Mouse (Mus musculus) cerebellum, adult 2 months (tissue): ENCODE results near the gene Skint6. TPM values are rescaled to one million over a fixed set of nuclear protein-coding genes. Genes with fewer than 3 reads are reported as not detected.

Source experiments
- DNase-seq, 2 experiments: peaks; one replicate each; pipeline ENCODE4 v3.0.0; 2021
- H3K27ac ChIP-seq: fragments of 200-500 bp; 2 replicates; pipeline ENCODE4 v1.5.1; 2012; ENCODE audit warnings: low read length, control low read depth, inconsistent platforms; ENCODE audit not compliant: insufficient read depth
- H3K27me3 ChIP-seq: fragments of 200-500 bp; 2 replicates; pipeline ENCODE4 v1.6.1; 2012; ENCODE audit warnings: inconsistent platforms, mild to moderate bottlenecking, low read length, moderate library complexity; ENCODE audit not compliant: control insufficient read depth, insufficient read depth
- H3K4me1 ChIP-seq: fragments of 200-500 bp; 2 replicates; pipeline ENCODE4 v1.6.1; 2011; ENCODE audit warnings: low read length; ENCODE audit not compliant: control insufficient read depth, insufficient read depth
- H3K4me3 ChIP-seq: fragments of 200-500 bp; replicated peaks from 2 replicates; pipeline ENCODE3; 2011; ENCODE audit warnings: mild to moderate bottlenecking, low read depth, low read length, control low read depth; ENCODE audit not compliant: insufficient read depth
- CTCF ChIP-seq: fragments of 200-500 bp; IDR thresholded peaks from 2 replicates; pipeline ENCODE4 v1.5.1; 2011; ENCODE audit warnings: low read depth, mild to moderate bottlenecking, control low read depth, low read length, moderate library complexity, borderline replicate concordance; ENCODE audit not compliant: insufficient read depth
- POLR2A ChIP-seq: fragments of 200-500 bp; IDR thresholded peaks from 2 replicates; pipeline ENCODE4 v1.6.1; 2011; ENCODE audit warnings: low read length, control low read depth, borderline replicate concordance; ENCODE audit not compliant: insufficient read depth
- WGBS: fragments of 180-500 bp; shearing (Covaris S2); methylation state at CpG from one replicate; pipeline ENCODE4 v1.1.7; 2018; 5-methylcytosine and 5-hydroxymethylcytosine counted together
- polyA plus RNA-seq: library from polyadenylated mRNA; depleted of rRNA; stranded (reverse); fragments of >200 nt; gene quantifications from 2 replicates; pipeline ENCODE4 v1.2.3, GENCODE M21; 2012

Gene Skint6
- polyA plus RNA-seq, 1 experiment: not detected

DNA sequence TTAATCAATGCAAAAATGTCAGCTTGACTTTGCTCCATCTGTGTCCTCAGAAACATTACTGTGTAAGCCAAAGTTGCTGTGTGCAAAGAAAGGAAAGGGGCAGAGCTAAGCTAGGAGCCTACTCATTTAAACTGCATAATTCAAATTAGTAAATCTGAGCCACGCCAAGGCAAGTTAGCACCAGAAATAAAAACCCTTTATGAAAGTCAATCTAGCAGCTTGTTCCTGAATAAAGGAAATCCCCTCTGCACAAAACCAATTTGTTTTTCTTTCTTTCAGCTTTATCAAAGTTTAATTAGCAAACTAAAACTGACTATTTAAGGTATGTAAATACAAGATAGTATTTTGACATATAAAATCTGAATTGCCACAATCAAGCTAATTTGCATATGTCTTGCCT is 512.0 kb downstream of the Skint6 start, which contains the start of gene Skint10:
TSS of gene Skint10 (minus strand) at position 101 of the 400 bp plus-strand sequence.
- Histone ChIP-seq H3K4me3 (no peak within 1 kb of the TSS), H3K27ac (no peak within 1 kb of the TSS), H3K27me3 (no peaks in the 10 kb centered on the region), H3K4me1 (no peaks in the 10 kb centered on the region)
- DNase-seq: no peak
- no peak for TF ChIP-seq POLR2A
- no peak for TF ChIP-seq CTCF
- 67% methylated on average over 1 of the region's 1 CpGs for WGBS
